Mouse (Mus musculus): Measurements from ENCODE around the gene Swsap1. TPM values are rescaled to one million over a fixed set of nuclear protein-coding genes. Genes with fewer than 3 reads are reported as not detected.
A peak's percentile ranks its signal among the peaks of the same experiment; 100 is the strongest.

Gene Swsap1
- polyA plus RNA-seq, 1 experiment from 2014 or later = 2.6 TPM

DNA sequence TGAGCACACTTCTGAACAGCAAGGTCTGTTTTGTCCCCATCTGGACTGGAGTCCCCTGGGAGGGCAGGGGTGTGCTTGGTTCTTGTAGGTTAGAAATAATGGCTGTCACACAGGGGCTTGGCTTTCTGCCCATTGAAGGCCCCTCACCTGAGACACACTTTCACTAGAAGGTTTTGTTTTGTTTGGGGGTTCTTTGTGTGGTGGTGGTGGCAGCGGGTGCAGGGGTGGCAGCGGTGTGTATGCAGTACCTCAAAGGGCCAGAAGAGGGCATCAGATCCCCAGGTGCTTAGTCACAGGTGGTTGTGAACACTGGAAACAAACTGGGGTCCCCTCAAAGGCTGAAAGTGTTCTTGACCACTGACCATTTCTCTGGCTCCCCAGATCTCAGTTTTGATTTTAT, 22.4 kb downstream of the Swsap1 start:
- H3K36me3 ChIP-seq (replicated peaks; ENCODE audit: insufficient read depth, low read length) = no peaks in the 10 kb centered on the region
- no peaks in the 10 kb centered on the region for H3K4me1 ChIP-seq (ENCODE audit: insufficient read depth)
- ATAC-seq (0 out of 2 replicates have a peak, but pooled peaks have one; percentile 44), DNase-seq (peak; percentile 76)
- H3K4me2 ChIP-seq (ENCODE audit: low read depth, low read length) = no peak overlapping the region
- TF ChIP-seq CTCF (IDR thresholded peaks at IDR 0.05; ENCODE audit: low read depth) (peak; percentile 83), EP300 (IDR thresholded peaks at IDR 0.05; ENCODE audit: low read depth) (no peak)
- H3K27ac ChIP-seq (ENCODE audit: low read depth) = no peak overlapping the region
- H3K4me3 ChIP-seq (ENCODE audit: low read depth, low read length) = no peak overlapping the region
- H3K9ac ChIP-seq (replicated peaks) = no peak overlapping the region
- no peaks in the 10 kb centered on the region for H3K9me3 ChIP-seq (ENCODE audit: low read length)
- WGBS (ENCODE audit: insufficient replicate concordance) = 26% methylated on average over 2 of the region's 2 CpGs
- 0 out of 2 replicates have a peak, but pooled peaks cover 6% of the 10 kb centered on the region for H3K27me3 ChIP-seq (ENCODE audit: insufficient read depth, low read length)

GRCm38 (mm10) chr9:21978398-21979128, 23.0 kb downstream of the Swsap1 start:
- 76% methylated on average over 4 of the region's 4 CpGs for WGBS (ENCODE audit: insufficient replicate concordance)
- ATAC-seq = no peak
- no peak for DNase-seq
- no peak overlapping the region for H3K4me2 ChIP-seq (ENCODE audit: low read depth, low read length)
- no peak overlapping the region for H3K4me3 ChIP-seq (ENCODE audit: low read depth, low read length)
- no peaks in the 10 kb centered on the region for H3K36me3 ChIP-seq (replicated peaks; ENCODE audit: insufficient read depth, low read length)
- H3K9ac ChIP-seq (replicated peaks) = no peak overlapping the region
- H3K9me3 ChIP-seq (ENCODE audit: low read length) = no peaks in the 10 kb centered on the region
- H3K4me1 ChIP-seq (ENCODE audit: insufficient read depth) = no peaks in the 10 kb centered on the region
- H3K27me3 ChIP-seq (ENCODE audit: insufficient read depth, low read length) = 0 out of 2 replicates have a peak, but pooled peaks cover 6% of the 10 kb centered on the region
- no peak for TF ChIP-seq EP300 (IDR thresholded peaks at IDR 0.05; ENCODE audit: low read depth)
- no peak for TF ChIP-seq CTCF (IDR thresholded peaks at IDR 0.05; ENCODE audit: low read depth)
- H3K27ac ChIP-seq (ENCODE audit: low read depth) = no peak overlapping the region

GRCm38 (mm10) chr9:21983911-21984310, 28.4 kb downstream of the Swsap1 start:
- Histone ChIP-seq H3K4me2 (ENCODE audit: low read depth, low read length) (no peak overlapping the region), H3K4me3 (ENCODE audit: low read depth, low read length) (no peak overlapping the region), H3K27me3 (ENCODE audit: insufficient read depth, low read length) (peaks cover 35% of the 10 kb centered on the region), H3K9ac (replicated peaks) (no peak overlapping the region), H3K27ac (ENCODE audit: low read depth) (no peak overlapping the region), H3K9me3 (ENCODE audit: low read length) (no peaks in the 10 kb centered on the region), H3K36me3 (replicated peaks; ENCODE audit: insufficient read depth, low read length) (no peaks in the 10 kb centered on the region), H3K4me1 (ENCODE audit: insufficient read depth) (peaks cover 12% of the 10 kb centered on the region)
- WGBS (ENCODE audit: insufficient replicate concordance) = 42% methylated on average over 3 of the region's 3 CpGs
- no peak for DNase-seq
- ATAC-seq = no peak
- TF ChIP-seq EP300 (IDR thresholded peaks at IDR 0.05; ENCODE audit: low read depth) (no peak), CTCF (IDR thresholded peaks at IDR 0.05; ENCODE audit: low read depth) (no peak)

DNA sequence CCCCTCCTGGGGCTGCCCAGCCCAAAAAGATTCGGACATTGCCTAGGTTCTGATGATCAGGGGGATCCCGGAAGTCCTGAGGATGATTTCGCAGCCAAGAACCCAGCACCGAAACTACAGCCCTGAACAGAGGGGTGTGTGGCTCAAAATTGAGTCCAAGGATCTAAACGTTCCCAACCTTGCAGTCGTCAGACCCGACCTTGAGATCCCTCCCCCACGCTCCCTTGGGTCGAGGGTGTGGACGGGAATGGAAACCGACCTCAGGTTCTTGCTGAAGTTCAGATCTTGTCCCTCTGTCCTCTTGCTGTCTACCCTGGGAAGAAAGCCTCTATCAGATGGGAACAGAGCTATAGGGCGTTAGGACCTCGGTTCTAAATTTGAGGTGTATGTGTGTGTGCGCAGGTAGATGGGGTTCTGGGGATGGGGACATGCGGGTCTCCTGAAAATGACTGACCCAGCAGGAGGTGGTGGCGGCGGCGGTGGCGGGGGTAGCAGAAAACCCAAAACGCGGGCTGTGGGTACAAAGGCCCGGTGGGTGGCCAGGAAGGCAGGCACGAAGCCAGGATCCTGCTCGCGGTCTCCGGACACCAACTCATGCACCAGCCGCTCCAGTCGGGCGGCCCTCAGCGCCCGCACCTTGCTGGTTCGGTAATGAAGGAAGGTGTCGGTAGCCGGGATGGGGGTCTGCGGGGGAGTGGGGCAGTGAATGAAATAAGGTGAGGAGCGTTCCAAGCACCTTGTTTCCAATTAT, 32.2 kb downstream of the Swsap1 start:
- ATAC-seq (no peak), DNase-seq (no peak)
- H3K9ac ChIP-seq (replicated peaks) = no peak overlapping the region
- no peaks in the 10 kb centered on the region for H3K9me3 ChIP-seq (ENCODE audit: low read length)
- H3K27ac ChIP-seq (ENCODE audit: low read depth) = no peak overlapping the region
- no peaks in the 10 kb centered on the region for H3K36me3 ChIP-seq (replicated peaks; ENCODE audit: insufficient read depth, low read length)
- H3K4me3 ChIP-seq (ENCODE audit: low read depth, low read length) = peak overlapping the region; percentile 48; the same call in 1 of the 2 replicates
- peak overlapping the region; percentile 72; the same call in 1 of the 2 replicates for H3K4me2 ChIP-seq (ENCODE audit: low read depth, low read length)
- WGBS (ENCODE audit: insufficient replicate concordance) = 10% methylated on average over 36 of the region's 36 CpGs
- H3K27me3 ChIP-seq (ENCODE audit: insufficient read depth, low read length) = peaks cover 61% of the 10 kb centered on the region
- H3K4me1 ChIP-seq (ENCODE audit: insufficient read depth) = peaks cover 23% of the 10 kb centered on the region
- TF ChIP-seq CTCF (IDR thresholded peaks at IDR 0.05; ENCODE audit: low read depth) = no peak
- TF ChIP-seq EP300 (IDR thresholded peaks at IDR 0.05; ENCODE audit: low read depth) = no peak

DNA sequence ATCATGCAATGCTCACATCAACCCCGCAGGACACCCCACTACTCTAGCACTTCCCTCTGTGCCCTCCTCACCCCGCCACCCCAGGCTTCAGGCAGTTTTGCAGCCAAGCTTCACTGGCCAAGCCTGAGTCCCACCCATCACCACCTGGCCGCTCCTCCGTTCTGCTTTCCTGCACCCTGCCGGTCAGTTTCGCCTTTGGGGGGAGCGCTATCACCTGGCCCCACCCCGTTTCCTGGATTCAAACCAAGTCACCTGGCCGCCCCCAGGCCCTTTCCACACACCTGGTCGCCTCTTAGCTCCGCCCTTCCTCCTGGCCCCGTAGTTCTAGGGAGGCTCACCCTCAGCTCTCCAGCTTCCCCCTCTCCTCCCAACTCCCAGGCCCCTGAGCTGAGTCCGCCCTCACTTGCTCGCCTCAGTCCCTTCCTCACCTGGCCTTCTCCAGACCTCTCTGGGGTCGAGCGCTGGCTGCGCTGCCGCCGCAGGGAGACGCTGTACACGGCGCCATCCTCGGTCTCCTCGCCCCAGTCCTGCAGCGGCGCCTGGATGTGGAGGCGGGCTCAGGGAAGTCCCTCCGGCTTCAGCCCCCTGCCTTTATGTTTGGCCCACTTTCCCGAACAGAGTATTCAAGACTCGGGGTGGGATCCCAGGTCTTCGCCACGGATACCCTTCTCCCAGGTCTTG, 33.0 kb downstream of the Swsap1 start:
- Histone ChIP-seq H3K9ac (replicated peaks) (no peak overlapping the region), H3K4me3 (ENCODE audit: low read depth, low read length) (peak overlapping the region; percentile 48), H3K27me3 (ENCODE audit: insufficient read depth, low read length) (peaks cover 61% of the 10 kb centered on the region), H3K9me3 (ENCODE audit: low read length) (no peaks in the 10 kb centered on the region), H3K4me1 (ENCODE audit: insufficient read depth) (peaks cover 23% of the 10 kb centered on the region), H3K36me3 (replicated peaks; ENCODE audit: insufficient read depth, low read length) (no peaks in the 10 kb centered on the region), H3K27ac (ENCODE audit: low read depth) (no peak overlapping the region), H3K4me2 (ENCODE audit: low read depth, low read length) (peak overlapping the region; percentile 72)
- ATAC-seq = no peak
- WGBS (ENCODE audit: insufficient replicate concordance) = 3% methylated on average over 32 of the region's 32 CpGs
- no peak for DNase-seq
- TF ChIP-seq EP300 (IDR thresholded peaks at IDR 0.05; ENCODE audit: low read depth) = no peak
- 0 out of 2 replicates have a peak, but pooled peaks have one; percentile 1 for TF ChIP-seq CTCF (IDR thresholded peaks at IDR 0.05; ENCODE audit: low read depth)

All from liver, postnatal 0 days (tissue).